Mouse (Mus musculus): ENCODE results near the gene Ehmt1.

GRCm38 (mm10) chr2:24929593-24929992, 10.2 kb upstream of the Ehmt1 start:
- TF ChIP-seq POLR2A (IDR thresholded peaks at IDR 0.05; ENCODE audit: extremely low read depth, insufficient read depth, low read length) (no peak), CTCF (IDR thresholded peaks at IDR 0.05; ENCODE audit: low read depth, low read length) (no peak)

All from liver, adult 2 months (tissue).